Mouse (Mus musculus) midbrain, embryonic 14.5 days (tissue): ENCODE measurements around the gene Agfg2. TPM values are rescaled to one million over a fixed set of nuclear protein-coding genes. Genes with fewer than 3 reads are reported as not detected.

Source experiments
- polyA plus RNA-seq: library from polyadenylated mRNA; unstranded; fragments of >200 nt; fragmentation: Nextera tagmentation; extraction: Ambion mirVana; gene quantifications from 2 replicates; pipeline ENCODE4 v1.2.1, GENCODE M21; 2014

Gene Agfg2
- polyA plus RNA-seq, 1 experiment from 2014 or later = 10.3 TPM

Other genes with a start within 250 kb of the Agfg2 start
- gene Zan, start 207.7 kb downstream of the Agfg2 start, polyA plus RNA-seq = 0.11 and 0.12 TPM in 2 replicates
- 83.7 and 103 TPM in 2 replicates for gene Pop7, start 182.2 kb downstream of the Agfg2 start, polyA plus RNA-seq
- gene Gigyf1, start 166.2 kb downstream of the Agfg2 start, polyA plus RNA-seq = 17.0 and 23.5 TPM in 2 replicates
- not detected in 2 replicates for gene Epo, start 151.5 kb downstream of the Agfg2 start, polyA plus RNA-seq
- gene Gnb2, start 151.2 kb downstream of the Agfg2 start, polyA plus RNA-seq = 633 and 757 TPM in 2 replicates
- gene Actl6b, start 131.2 kb downstream of the Agfg2 start, polyA plus RNA-seq = 234 and 291 TPM in 2 replicates
- gene Tfr2, start 114.9 kb downstream of the Agfg2 start, polyA plus RNA-seq = 4.0 and 5.6 TPM in 2 replicates
- 67.2 and 83.9 TPM in 2 replicates for gene Mospd3, start 83.7 kb downstream of the Agfg2 start, polyA plus RNA-seq
- 3.0 and 11.7 TPM in 2 replicates for gene Pcolce, start 70.9 kb downstream of the Agfg2 start, polyA plus RNA-seq
- 0.09 and 0.18 TPM in 2 replicates for gene Fbxo24, start 55.7 kb downstream of the Agfg2 start, polyA plus RNA-seq
- gene Lrch4, start 55.6 kb downstream of the Agfg2 start, polyA plus RNA-seq = 18.1 and 21.9 TPM in 2 replicates
- gene Gm20605, start 55.6 kb downstream of the Agfg2 start, polyA plus RNA-seq = 4.4 and 6.0 TPM in 2 replicates
- 4.1 and 5.6 TPM in 2 replicates for gene Sap25, start 43.4 kb downstream of the Agfg2 start, polyA plus RNA-seq
- gene Irs3, start 39.0 kb downstream of the Agfg2 start, polyA plus RNA-seq = not detected in 2 replicates
- gene Nyap1, start 56.9 kb upstream of the Agfg2 start, polyA plus RNA-seq = 16.2 and 28.8 TPM in 2 replicates
- 42.1 and 47.0 TPM in 2 replicates for gene Tsc22d4, start 61.0 kb upstream of the Agfg2 start, polyA plus RNA-seq
- 53.4 and 58.6 TPM in 2 replicates for gene Ppp1r35, start 94.1 kb upstream of the Agfg2 start, polyA plus RNA-seq
- 11.3 and 14.4 TPM in 2 replicates for gene Mepce, start 102.9 kb upstream of the Agfg2 start, polyA plus RNA-seq
- gene Zcwpw1, start 103.1 kb upstream of the Agfg2 start, polyA plus RNA-seq = 5.6 and 8.2 TPM in 2 replicates
- gene Pilra, start 151.6 kb upstream of the Agfg2 start, polyA plus RNA-seq = 0.26 and 0.51 TPM in 2 replicates
- gene Pilrb1, start 173.4 kb upstream of the Agfg2 start, polyA plus RNA-seq = not detected in 2 replicates
- 0.57 TPM in 1 of 2 replicates, not detected in the other for gene Pilrb2, start 187.1 kb upstream of the Agfg2 start, polyA plus RNA-seq
- gene Cyp3a13, start 236.9 kb upstream of the Agfg2 start, polyA plus RNA-seq = not detected in 2 replicates